ENCODE assay signal across 8 mouse cellular contexts in the genomic region with DNA sequence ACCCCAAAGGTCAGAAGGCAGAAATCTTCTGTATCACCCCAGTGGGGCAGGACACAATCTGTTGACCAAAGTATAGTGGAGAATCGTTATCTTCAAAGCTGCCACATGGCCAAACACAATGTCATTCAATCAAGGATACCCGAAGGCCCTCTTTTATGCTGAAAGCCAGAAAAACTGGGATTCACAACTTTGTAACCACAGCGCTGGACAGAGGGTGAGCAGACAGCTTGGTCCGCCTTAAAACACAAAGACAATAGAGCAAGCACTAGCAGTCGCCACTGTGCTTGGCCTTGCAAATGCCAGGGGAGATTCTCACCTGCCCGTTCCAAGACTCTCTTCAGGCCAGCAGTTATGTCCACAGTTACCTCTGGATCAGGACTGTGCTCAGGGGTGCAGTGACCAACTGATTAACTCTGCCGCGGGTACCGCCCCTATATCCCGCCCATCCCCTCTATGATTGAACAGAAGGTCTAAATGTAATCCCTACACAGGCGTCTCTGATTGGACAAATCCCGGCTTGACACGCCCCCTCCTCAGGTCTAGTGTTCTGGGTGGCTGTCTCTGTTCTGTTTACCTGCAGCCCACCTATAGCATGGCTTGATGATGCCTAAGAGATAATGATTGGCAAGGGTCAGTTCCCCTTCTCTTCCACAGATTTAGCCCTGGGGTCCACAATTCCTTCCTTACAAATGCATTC. TPM values are rescaled to one million over a fixed set of nuclear protein-coding genes. Genes with fewer than 3 reads are reported as not detected.
A peak's percentile ranks its signal among the peaks of the same experiment; 100 is the strongest.
DNase-seq lines count a peak whose midpoint lies in the region; ATAC-seq lines count a peak whose summit lies in the region.
"Not testable (repeated sequence)": the region's sequence is repeated elsewhere in the genome, so short reads cannot be mapped to it uniquely, and the experiment has no call there.

No protein-coding gene starts in this region.

- not testable (repeated sequence) for H3K27ac ChIP-seq in hindbrain, embryonic 15.5 days (replicated peaks); liver, embryonic 13.5 days; midbrain, embryonic 16.5 days (ENCODE audit: low read length)

- not testable (repeated sequence) for H3K4me1 ChIP-seq in hindbrain, embryonic 15.5 days (replicated peaks); liver, embryonic 13.5 days (replicated peaks); midbrain, embryonic 16.5 days (ENCODE audit: control insufficient read depth, insufficient read depth, low read length)

- H3K4me2 ChIP-seq in hindbrain, embryonic 15.5 days, result peak overlapping the region; percentile 52
- not testable (repeated sequence) for H3K4me2 ChIP-seq in liver, embryonic 13.5 days
- H3K4me2 ChIP-seq in midbrain, embryonic 16.5 days (ENCODE audit: low read length), result peak overlapping the region; percentile 48

- peak; percentile 100 for ATAC-seq in hindbrain, embryonic 15.5 days (ENCODE audit: low FRiP score, low read depth)
- ATAC-seq in liver, embryonic 13.5 days (ENCODE audit: low read depth), result peak; percentile 75; the same call in 1 of the 2 replicates
- peak; percentile 100 for ATAC-seq in midbrain, embryonic 16.5 days

- H3K4me3 ChIP-seq in hindbrain, embryonic 15.5 days, result peak overlapping the region; percentile 46
- H3K4me3 ChIP-seq in liver, embryonic 13.5 days (replicated peaks), result not testable (repeated sequence)
- H3K4me3 ChIP-seq in midbrain, embryonic 16.5 days (ENCODE audit: low read depth, low read length), result peak overlapping the region; percentile 42

- not testable (repeated sequence) for H3K36me3 ChIP-seq in hindbrain, embryonic 15.5 days; liver, embryonic 13.5 days; midbrain, embryonic 16.5 days (ENCODE audit: control insufficient read depth, insufficient read depth, low read length)

- H3K27me3 ChIP-seq in hindbrain, embryonic 15.5 days; liver, embryonic 13.5 days; midbrain, embryonic 16.5 days (ENCODE audit: control insufficient read depth, insufficient read depth, low read depth, low read length): not testable (repeated sequence)

- H3K9ac ChIP-seq in hindbrain, embryonic 15.5 days, result peak overlapping the region; percentile 45
- H3K9ac ChIP-seq in liver, embryonic 13.5 days, result not testable (repeated sequence)
- H3K9ac ChIP-seq in midbrain, embryonic 16.5 days (ENCODE audit: low read depth, low read length), result peak overlapping the region; percentile 53; the same call in 1 of the 2 replicates

- peak; percentile 69 for DNase-seq in Muller cell, postnatal 12 days (ENCODE audit: inconsistent ontology term)
- peak; percentile 81 to 88 for DNase-seq in cerebellum, postnatal 36 days
- peak; percentile 78 to 79 for DNase-seq in frontal cortex, postnatal 10 days (ENCODE audit: low spot score in 2 of 2)
- peak; percentile 78 for DNase-seq in layer of hippocampus, adult 9-10 months (ENCODE audit: low spot score)
- DNase-seq in liver, embryonic 13.5 days, result not testable (repeated sequence)
- DNase-seq in spleen, postnatal 4 days (ENCODE audit: low spot score in 2 of 2), result peak; percentile 9 to 66

- H3K9me3 ChIP-seq in hindbrain, embryonic 15.5 days; liver, embryonic 13.5 days (replicated peaks); midbrain, embryonic 16.5 days (replicated peaks; ENCODE audit: control insufficient read depth, low read length, poor library complexity, severe bottlenecking): not testable (repeated sequence)

- 31% methylated on average over 13 of the region's 13 CpGs for WGBS in hindbrain, embryonic 15.5 days
- 22% methylated on average over 13 of the region's 13 CpGs for WGBS in liver, embryonic 13.5 days (ENCODE audit: insufficient replicate concordance)
- 29% methylated on average over 13 of the region's 13 CpGs for WGBS in midbrain, embryonic 16.5 days

RNA-seq across cellular contexts. Expression of gene Tmsb15b2, which starts 17.6 kb away (rescaled TPM):
- 78.8 and 84.8 TPM in 2 replicates for polyA plus RNA-seq in hindbrain, embryonic 15.5 days (2015; fragmentation: Nextera tagmentation; extraction: Ambion mirVana)
- polyA plus RNA-seq in liver, embryonic 13.5 days (2015; fragmentation: Nextera tagmentation; extraction: Ambion mirVana), result 6.3 and 10.6 TPM in 2 replicates
- 80.7 and 96.3 TPM in 2 replicates for polyA plus RNA-seq in midbrain, embryonic 16.5 days (2015; fragmentation: Nextera tagmentation; extraction: Ambion mirVana)

RNA-seq across cellular contexts. Expression of gene Tmsb15l, which starts 18.9 kb away (rescaled TPM):
- polyA plus RNA-seq in hindbrain, embryonic 15.5 days (2015; fragmentation: Nextera tagmentation; extraction: Ambion mirVana), result 7.5 and 8.4 TPM in 2 replicates
- 0.43 TPM in 1 of 2 replicates, not detected in the other for polyA plus RNA-seq in liver, embryonic 13.5 days (2015; fragmentation: Nextera tagmentation; extraction: Ambion mirVana)
- polyA plus RNA-seq in midbrain, embryonic 16.5 days (2015; fragmentation: Nextera tagmentation; extraction: Ambion mirVana), result 6.3 and 7.0 TPM in 2 replicates

RNA-seq across cellular contexts. Expression of gene Tmsb15b1, which starts 18.9 kb away (rescaled TPM):
- polyA plus RNA-seq in hindbrain, embryonic 15.5 days (2015; fragmentation: Nextera tagmentation; extraction: Ambion mirVana), result 29.2 and 36.6 TPM in 2 replicates
- 3.7 and 4.5 TPM in 2 replicates for polyA plus RNA-seq in liver, embryonic 13.5 days (2015; fragmentation: Nextera tagmentation; extraction: Ambion mirVana)
- 28.5 and 30.3 TPM in 2 replicates for polyA plus RNA-seq in midbrain, embryonic 16.5 days (2015; fragmentation: Nextera tagmentation; extraction: Ambion mirVana)

RNA-seq across cellular contexts. Expression of gene H2bfm, which starts 30.6 kb away (rescaled TPM):
- not detected in 2 replicates for polyA plus RNA-seq in hindbrain, embryonic 15.5 days (2015; fragmentation: Nextera tagmentation; extraction: Ambion mirVana)
- not detected in 2 replicates for polyA plus RNA-seq in liver, embryonic 13.5 days (2015; fragmentation: Nextera tagmentation; extraction: Ambion mirVana)
- not detected in 2 replicates for polyA plus RNA-seq in midbrain, embryonic 16.5 days (2015; fragmentation: Nextera tagmentation; extraction: Ambion mirVana)

RNA-seq across cellular contexts. Expression of gene Zcchc18, which starts 35.2 kb away (rescaled TPM):
- 409 and 412 TPM in 2 replicates for polyA plus RNA-seq in hindbrain, embryonic 15.5 days (2015; fragmentation: Nextera tagmentation; extraction: Ambion mirVana)
- polyA plus RNA-seq in liver, embryonic 13.5 days (2015; fragmentation: Nextera tagmentation; extraction: Ambion mirVana), result 0.42 and 0.44 TPM in 2 replicates
- polyA plus RNA-seq in midbrain, embryonic 16.5 days (2015; fragmentation: Nextera tagmentation; extraction: Ambion mirVana), result 473 and 553 TPM in 2 replicates
